ENCODE assay signal across 8 mouse cellular contexts in the genomic region with DNA sequence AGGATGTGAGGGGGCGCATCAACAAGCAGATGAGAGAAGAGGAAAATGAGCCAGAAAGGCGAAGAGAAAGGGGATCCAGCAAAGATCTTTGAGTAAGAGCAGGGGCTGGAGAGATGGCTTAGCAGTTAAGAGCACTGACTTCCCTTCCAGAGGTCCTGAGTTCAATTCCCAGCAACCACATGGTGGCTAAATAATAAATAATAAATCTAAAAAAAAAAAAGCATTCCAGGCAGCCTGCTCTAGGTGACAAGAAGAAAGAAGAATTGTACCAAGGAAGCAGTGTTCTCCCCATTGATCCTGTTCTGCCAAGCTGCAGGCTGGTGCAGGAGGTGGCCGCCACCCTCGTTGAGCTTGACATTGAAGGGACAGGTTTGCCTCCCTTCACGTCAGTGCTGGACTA.
A peak's percentile ranks its signal among the peaks of the same experiment; 100 is the strongest.
DNase-seq lines count a peak whose midpoint lies in the region; ATAC-seq and TF ChIP-seq lines count a peak whose summit lies in the region.

No protein-coding gene starts in this region.

- TF ChIP-seq EP300 in stomach, postnatal 0 days (optimal IDR thresholded peaks at IDR 0.05): no peak

- peak overlapping the region; percentile 56; the same call in 1 of the 2 replicates for H3K27ac ChIP-seq in liver, embryonic 11.5 days (ENCODE audit: low read depth, low read length)
- H3K27ac ChIP-seq in stomach, postnatal 0 days (replicated peaks): no peak overlapping the region

- no peaks in the 10 kb centered on the region for H3K36me3 ChIP-seq in liver, embryonic 11.5 days (ENCODE audit: control insufficient read depth, insufficient read depth, low read length)
- H3K36me3 ChIP-seq in stomach, postnatal 0 days (ENCODE audit: control insufficient read depth, insufficient read depth, low read length): no peaks in the 10 kb centered on the region

- peak overlapping the region; percentile 90 for H3K4me2 ChIP-seq in liver, embryonic 11.5 days
- peak overlapping the region; percentile 90 for H3K4me2 ChIP-seq in stomach, postnatal 0 days (replicated peaks; ENCODE audit: low read depth)

- no peak for TF ChIP-seq CTCF in stomach, postnatal 0 days (IDR thresholded peaks at IDR 0.05; ENCODE audit: low read depth)

- no peaks in the 10 kb centered on the region for H3K27me3 ChIP-seq in liver, embryonic 11.5 days (replicated peaks; ENCODE audit: control insufficient read depth, insufficient read depth, low read length)
- no peaks in the 10 kb centered on the region for H3K27me3 ChIP-seq in stomach, postnatal 0 days (ENCODE audit: control insufficient read depth, insufficient read depth, low read length)

- 47% methylated on average over 5 of the region's 5 CpGs for WGBS in liver, embryonic 11.5 days
- 28% methylated on average over 5 of the region's 5 CpGs for WGBS in stomach, postnatal 0 days

- peaks cover 7% of the 10 kb centered on the region for H3K4me1 ChIP-seq in liver, embryonic 11.5 days (replicated peaks; ENCODE audit: control insufficient read depth, insufficient read depth, low read length)
- H3K4me1 ChIP-seq in stomach, postnatal 0 days (replicated peaks; ENCODE audit: control insufficient read depth, insufficient read depth): no peaks in the 10 kb centered on the region

- peak overlapping the region; percentile 90 for H3K4me3 ChIP-seq in liver, embryonic 11.5 days (ENCODE audit: low read depth, low read length)
- peak overlapping the region; percentile 82 for H3K4me3 ChIP-seq in stomach, postnatal 0 days (ENCODE audit: low read depth, low read length)

- peak; percentile 60 for DNase-seq in heart, adult 11 months
- no peak for DNase-seq in heart, adult 9 months (ENCODE audit: low spot score in 2 of 2)
- DNase-seq in thymus, postnatal 4 days: peak; percentile 14
- DNase-seq in thymus, postnatal 36 days: no peak
- no peak for DNase-seq in liver, embryonic 11.5 days (ENCODE audit: low spot score)
- no peak for DNase-seq in stomach, postnatal 0 days (ENCODE audit: low spot score)
- DNase-seq in cerebellum, adult 18-20 months: no peak
- DNase-seq in urinary bladder, postnatal 4 days (ENCODE audit: low spot score in 2 of 2): no peak

- no peaks in the 10 kb centered on the region for H3K9me3 ChIP-seq in liver, embryonic 11.5 days (ENCODE audit: control insufficient read depth, low read length)
- no peaks in the 10 kb centered on the region for H3K9me3 ChIP-seq in stomach, postnatal 0 days (ENCODE audit: control insufficient read depth, low read length)

- peak overlapping the region; percentile 88 for H3K9ac ChIP-seq in liver, embryonic 11.5 days (ENCODE audit: low read depth, low read length)
- H3K9ac ChIP-seq in stomach, postnatal 0 days (ENCODE audit: low read length): peak overlapping the region; percentile 83; the same call in 1 of the 2 replicates

- no peak for ATAC-seq in liver, embryonic 11.5 days (replicated peaks; ENCODE audit: low FRiP score)
- ATAC-seq in stomach, postnatal 0 days (ENCODE audit: low FRiP score, low TSS enrichment): no peak

Comparison
In these comparisons a context has a peak if more than half of its experiments do, and no peak if none do; other contexts are left out.
1. DNase-seq: peak in heart, adult 11 months (single experiment) and thymus, postnatal 4 days (single experiment); none in heart, adult 9 months (0 of 2), thymus, postnatal 36 days (0 of 2), liver, embryonic 11.5 days (single experiment), stomach, postnatal 0 days (single experiment), cerebellum, adult 18-20 months (0 of 2) and urinary bladder, postnatal 4 days (0 of 2).